In genomic region chr12:85778962-85779361, GRCm38 (mm10) we compare ENCODE assay signal across 28 mouse cellular contexts.
"Had no signal": no experiment of that assay in that cellular context is flagged by ENCODE, and none has a peak within 500 bp of the region (broad histone marks: within the 10 kb centered on the region; RNA-seq: fewer than 3 reads in every experiment).

No protein-coding gene starts in this region.

- H3K9me3 ChIP-seq: limb, embryonic 10.5 days; limb, embryonic 15.5 days; liver, embryonic 12.5 days; liver, embryonic 13.5 days; liver, embryonic 15.5 days; midbrain, embryonic 10.5 days; midbrain, embryonic 15.5 days; neural tube, embryonic 12.5 days; neural tube, embryonic 13.5 days had no signal

- DNase-seq: layer of hippocampus, postnatal 36 days; left cerebral cortex, postnatal 4 days; liver; liver, embryonic 13.5 days; liver, postnatal 0 days; lung, adult 2 months; lung, postnatal 14 days; midbrain, embryonic 14.5 days had no signal

- H3K27ac ChIP-seq: left cerebral cortex, adult 2 months; limb, embryonic 10.5 days; limb, embryonic 12.5 days; limb, embryonic 13.5 days; limb, embryonic 15.5 days; liver, embryonic 12.5 days; liver, embryonic 13.5 days; liver, embryonic 14.5 days; liver, embryonic 15.5 days; macrophage; midbrain, embryonic 12.5 days; midbrain, embryonic 13.5 days; midbrain, embryonic 15.5 days; neural tube, embryonic 12.5 days; neural tube, embryonic 13.5 days had no signal

- H3K4me3 ChIP-seq: left cerebral cortex, adult 2 months; limb, embryonic 10.5 days; limb, embryonic 12.5 days; limb, embryonic 13.5 days; limb, embryonic 15.5 days; liver, embryonic 12.5 days; liver, embryonic 13.5 days; liver, embryonic 15.5 days; megakaryocyte, embryonic 14.5 days; midbrain, embryonic 10.5 days; midbrain, embryonic 12.5 days; midbrain, embryonic 13.5 days; midbrain, embryonic 15.5 days; myocyte; neural tube, embryonic 12.5 days; neural tube, embryonic 13.5 days had no signal

- ATAC-seq: liver, embryonic 12.5 days; liver, postnatal 0 days; midbrain, embryonic 13.5 days; midbrain, embryonic 15.5 days; midbrain, embryonic 16.5 days had no signal

- H3K27me3 ChIP-seq: limb, embryonic 12.5 days; limb, embryonic 13.5 days; limb, embryonic 15.5 days; liver, embryonic 12.5 days; liver, embryonic 13.5 days; liver, embryonic 15.5 days; midbrain, embryonic 12.5 days; midbrain, embryonic 13.5 days; midbrain, embryonic 15.5 days; neural tube, embryonic 12.5 days; neural tube, embryonic 13.5 days had no signal

- H3K4me1 ChIP-seq: limb, embryonic 12.5 days; limb, embryonic 13.5 days; limb, embryonic 15.5 days; liver, embryonic 13.5 days; liver, embryonic 15.5 days; midbrain, embryonic 13.5 days; midbrain, embryonic 15.5 days; neural tube, embryonic 12.5 days; neural tube, embryonic 13.5 days had no signal

- H3K9ac ChIP-seq: limb, embryonic 12.5 days; limb, embryonic 13.5 days; limb, embryonic 15.5 days; liver, embryonic 12.5 days; liver, embryonic 13.5 days; liver, embryonic 14.5 days; liver, embryonic 15.5 days; liver, postnatal 0 days; midbrain, embryonic 12.5 days; midbrain, embryonic 13.5 days; midbrain, embryonic 15.5 days; neural tube, embryonic 12.5 days; neural tube, embryonic 13.5 days had no signal

- H3K4me2 ChIP-seq: limb, embryonic 12.5 days; limb, embryonic 13.5 days; limb, embryonic 15.5 days; liver, embryonic 11.5 days; liver, embryonic 12.5 days; liver, embryonic 13.5 days; liver, embryonic 15.5 days; midbrain, embryonic 11.5 days; midbrain, embryonic 12.5 days; midbrain, embryonic 13.5 days; midbrain, embryonic 15.5 days; neural tube, embryonic 12.5 days; neural tube, embryonic 13.5 days had no signal

- H3K36me3 ChIP-seq: limb, embryonic 10.5 days; limb, embryonic 12.5 days; limb, embryonic 13.5 days; limb, embryonic 15.5 days; liver, embryonic 12.5 days; liver, embryonic 13.5 days; liver, embryonic 15.5 days; midbrain, embryonic 10.5 days; midbrain, embryonic 12.5 days; midbrain, embryonic 13.5 days; midbrain, embryonic 15.5 days; neural tube, embryonic 12.5 days; neural tube, embryonic 13.5 days had no signal
